Mouse (Mus musculus) embryonic facial prominence, embryonic 14.5 days (tissue): ENCODE measurements around the gene Slc16a3. TPM values are rescaled to one million over a fixed set of nuclear protein-coding genes. Genes with fewer than 3 reads are reported as not detected.

ENCODE experiments used
- ATAC-seq: fragments of 200-750 bp; cut with Nextera tagmentation; 2 replicates; pipeline ENCODE4 v1.8.0; 2017; ENCODE audit warnings: low read depth, moderate number of reproducible peaks, moderate TSS enrichment
- DNase-seq: peaks from one replicate; pipeline ENCODE4 v3.0.0-alpha.2; 2015; ENCODE audit warnings: low spot score
- H3K27ac ChIP-seq: fragments of 300-500 bp; sonication (generic); replicated peaks from 2 replicates; pipeline ENCODE4 v1.5.1; 2014; ENCODE audit warnings: low read depth, mild to moderate bottlenecking, low read length, moderate library complexity
- H3K27me3 ChIP-seq: fragments of 300-500 bp; sonication (generic); replicated peaks from 2 replicates; pipeline ENCODE4 v1.6.1; 2014; ENCODE audit warnings: low read length; ENCODE audit not compliant: control insufficient read depth, insufficient read depth
- H3K36me3 ChIP-seq: fragments of 300-500 bp; sonication (generic); 2 replicates; pipeline ENCODE4 v1.6.1; 2014; ENCODE audit warnings: low read length, mixed read lengths; ENCODE audit not compliant: control insufficient read depth, insufficient read depth
- H3K4me1 ChIP-seq: fragments of 300-500 bp; sonication (generic); 2 replicates; pipeline ENCODE4 v1.6.1; 2014; ENCODE audit warnings: antibody characterized with exemption, low read length; ENCODE audit not compliant: control insufficient read depth, insufficient read depth
- H3K4me2 ChIP-seq: fragments of 300-500 bp; sonication (generic); 2 replicates; pipeline ENCODE4 v1.6.1; 2014; ENCODE audit warnings: low read depth, mild to moderate bottlenecking, low read length, moderate library complexity, mixed read lengths
- H3K4me3 ChIP-seq: fragments of 300-500 bp; sonication (generic); 2 replicates; pipeline ENCODE4 v1.5.1; 2014; ENCODE audit warnings: low read depth, mild to moderate bottlenecking, low read length
- H3K9ac ChIP-seq: fragments of 300-500 bp; sonication (generic); 2 replicates; pipeline ENCODE4 v1.6.1; 2014; ENCODE audit warnings: low read depth, mild to moderate bottlenecking, low read length, moderate library complexity, mixed read lengths
- H3K9me3 ChIP-seq: fragments of 300-500 bp; sonication (generic); 2 replicates; pipeline ENCODE4 v1.6.1; 2016; ENCODE audit warnings: low read length; ENCODE audit not compliant: control insufficient read depth
- WGBS: fragments of 180-500 bp; shearing (Covaris S2); extraction: QIAGEN DNeasy Blood & Tissue Kit; methylation state at CpG from one replicate; pipeline ENCODE4 v1.1.7; 2014; 5-methylcytosine and 5-hydroxymethylcytosine counted together
- polyA plus RNA-seq: library from polyadenylated mRNA; unstranded; fragments of >200 nt; fragmentation: Nextera tagmentation; extraction: Ambion mirVana; gene quantifications from 2 replicates; pipeline ENCODE4 v1.2.1, GENCODE M21; 2014

Gene Slc16a3
- polyA plus RNA-seq, 1 experiment from 2014 or later, result 35.2 TPM

DNA sequence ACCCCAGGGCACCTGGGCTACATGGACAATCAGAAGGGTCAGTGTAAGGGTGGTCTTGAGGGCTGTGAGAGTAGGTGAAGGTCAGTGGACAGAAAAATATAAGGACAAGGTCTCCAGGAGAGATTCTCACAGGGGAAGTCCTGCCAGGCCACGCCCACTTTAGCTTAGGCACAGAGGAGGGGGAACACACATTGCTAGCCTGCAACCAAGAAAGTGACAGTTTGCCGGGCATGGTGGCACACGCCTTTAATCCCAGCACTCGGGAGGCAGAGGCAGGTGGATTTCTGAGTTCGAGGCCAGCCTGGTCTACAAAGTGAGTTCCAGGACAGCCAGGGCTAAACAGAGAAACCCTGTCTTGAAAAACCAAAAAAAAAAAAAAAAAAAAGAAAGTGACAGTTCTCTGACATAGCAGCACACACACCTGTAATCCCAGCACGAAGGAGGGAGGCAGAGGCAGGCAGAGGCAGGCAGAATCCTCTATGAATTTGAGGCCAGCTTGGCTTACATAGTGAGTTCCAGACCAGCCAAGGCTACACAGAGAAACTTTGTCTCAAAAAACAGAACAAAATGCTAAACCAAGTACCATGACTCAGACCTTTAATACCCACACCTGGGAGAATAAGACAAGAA lies 8.5 kb upstream of the Slc16a3 start:
- H3K4me1 ChIP-seq, result no peaks in the 10 kb centered on the region
- no peak for ATAC-seq
- H3K4me3 ChIP-seq, result no peak overlapping the region
- no peak overlapping the region for H3K4me2 ChIP-seq
- WGBS, result 48% methylated on average over 6 of the region's 6 CpGs
- H3K9me3 ChIP-seq, result no peaks in the 10 kb centered on the region
- H3K27me3 ChIP-seq, result no peaks in the 10 kb centered on the region
- no peak for DNase-seq
- H3K9ac ChIP-seq, result no peak overlapping the region
- no peaks in the 10 kb centered on the region for H3K36me3 ChIP-seq
- H3K27ac ChIP-seq, result no peak overlapping the region

DNA sequence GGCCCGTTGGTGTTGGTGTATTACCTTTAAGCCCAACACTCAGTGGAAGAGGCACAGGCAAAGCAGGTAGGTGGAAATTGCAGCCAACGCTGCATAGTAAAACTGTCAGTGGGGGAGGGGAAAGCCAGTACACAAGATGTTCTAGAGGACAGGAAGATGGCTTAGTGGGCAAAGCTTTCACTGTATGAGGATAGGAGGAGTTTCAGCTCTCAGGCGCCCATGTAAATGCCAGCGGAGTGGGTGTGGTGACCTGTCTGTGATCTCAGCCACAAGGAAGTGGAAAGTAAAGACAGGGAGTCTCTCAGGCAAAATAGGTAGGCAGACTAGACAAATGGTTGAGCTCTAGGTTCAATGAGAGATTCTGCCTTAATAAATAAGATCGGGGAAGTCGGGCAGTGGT lies 7.3 kb upstream of the Slc16a3 start:
- H3K9me3 ChIP-seq, result no peaks in the 10 kb centered on the region
- WGBS, result 92% methylated on average over 6 of the region's 6 CpGs

GRCm38 (mm10) chr11:120945266-120945665 lies 3.0 kb upstream of the Slc16a3 start:
- no peaks in the 10 kb centered on the region for H3K36me3 ChIP-seq
- peaks cover 7% of the 10 kb centered on the region; the same call in 1 of the 2 replicates for H3K4me1 ChIP-seq
- no peak overlapping the region for H3K9ac ChIP-seq
- no peak overlapping the region for H3K27ac ChIP-seq
- no peak for DNase-seq
- no peak for ATAC-seq
- no peak overlapping the region for H3K4me2 ChIP-seq
- 0 out of 2 replicates have a peak, but pooled peaks cover 3% of the 10 kb centered on the region for H3K27me3 ChIP-seq
- no peak overlapping the region for H3K4me3 ChIP-seq
- WGBS, result 84% methylated on average over 7 of the region's 7 CpGs
- H3K9me3 ChIP-seq, result no peaks in the 10 kb centered on the region

More for the DNA sequence above, 7.3 kb upstream of the Slc16a3 start:
- no peak overlapping the region for H3K9ac ChIP-seq
- no peak overlapping the region for H3K4me2 ChIP-seq
- DNase-seq, result no peak
- ATAC-seq, result no peak
- H3K4me3 ChIP-seq, result no peak overlapping the region
- no peaks in the 10 kb centered on the region for H3K27me3 ChIP-seq
- no peaks in the 10 kb centered on the region for H3K4me1 ChIP-seq
- H3K36me3 ChIP-seq, result no peaks in the 10 kb centered on the region
- H3K27ac ChIP-seq, result no peak overlapping the region

- DNase-seq, result no peak
- 0 out of 2 replicates have a peak, but pooled peaks cover 5% of the 10 kb centered on the region for H3K27me3 ChIP-seq
- ATAC-seq, result no peak
- 88% methylated on average over 5 of the region's 5 CpGs for WGBS
- no peak overlapping the region for H3K4me2 ChIP-seq
- no peaks in the 10 kb centered on the region for H3K36me3 ChIP-seq
- peaks cover 10% of the 10 kb centered on the region; the same call in 1 of the 2 replicates for H3K4me1 ChIP-seq
- no peak overlapping the region for H3K27ac ChIP-seq
- no peak overlapping the region for H3K4me3 ChIP-seq
- no peaks in the 10 kb centered on the region for H3K9me3 ChIP-seq
- no peak overlapping the region for H3K9ac ChIP-seq
Measured at GRCm38 (mm10) chr11:120945926-120946325, 2.4 kb upstream of the Slc16a3 start.

GRCm38 (mm10) chr11:120948861-120949851 lies 876 bp downstream of the Slc16a3 start:
- peak overlapping the region; percentile 63 for H3K27ac ChIP-seq
- WGBS, result 3% methylated on average over 35 of the region's 75 CpGs

GRCm38 (mm10) chr11:120949863-120950262 lies 1.6 kb downstream of the Slc16a3 start:
- Histone ChIP-seq H3K9ac (peak overlapping the region; percentile 65), H3K36me3 (peaks cover 6% of the 10 kb centered on the region; the same call in 1 of the 2 replicates), H3K4me2 (peak overlapping the region; percentile 65), H3K9me3 (no peaks in the 10 kb centered on the region), H3K4me1 (peaks cover 20% of the 10 kb centered on the region; the same call in 1 of the 2 replicates), H3K27ac (0 out of 2 replicates have a peak overlapping the region, but pooled peaks have one; percentile 39), H3K27me3 (0 out of 2 replicates have a peak, but pooled peaks cover 5% of the 10 kb centered on the region), H3K4me3 (peak overlapping the region; percentile 53)
- ATAC-seq, result no peak
- DNase-seq, result no peak
- WGBS, result 13% methylated on average over 10 of the region's 10 CpGs

More at GRCm38 (mm10) chr11:120948861-120949851, 876 bp downstream of the Slc16a3 start:
- Histone ChIP-seq H3K27me3 (0 out of 2 replicates have a peak, but pooled peaks cover 5% of the 10 kb centered on the region), H3K4me2 (peak overlapping the region; percentile 65), H3K4me1 (peaks cover 20% of the 10 kb centered on the region; the same call in 1 of the 2 replicates), H3K9ac (peak overlapping the region; percentile 65), H3K9me3 (no peaks in the 10 kb centered on the region), H3K36me3 (no peaks in the 10 kb centered on the region), H3K4me3 (peak overlapping the region; percentile 53)
- DNase-seq, result peak; percentile 79
- ATAC-seq, result peak; percentile 66

- DNase-seq (peak; percentile 96), ATAC-seq (peak; percentile 90)
- Histone ChIP-seq H3K9me3 (no peaks in the 10 kb centered on the region), H3K4me1 (peaks cover 20% of the 10 kb centered on the region; the same call in 1 of the 2 replicates), H3K27ac (peak overlapping the region; percentile 39), H3K4me2 (peak overlapping the region; percentile 65), H3K4me3 (peak overlapping the region; percentile 53), H3K36me3 (peaks cover 13% of the 10 kb centered on the region; the same call in 1 of the 2 replicates), H3K27me3 (0 out of 2 replicates have a peak, but pooled peaks cover 5% of the 10 kb centered on the region), H3K9ac (peak overlapping the region; percentile 65)
- 2% methylated on average over 32 of the region's 39 CpGs for WGBS
Measured at GRCm38 (mm10) chr11:120950281-120951202, 2.3 kb downstream of the Slc16a3 start.
